Comparison of ENCODE assay signal across 24 mouse cellular contexts in genomic region chr16:22848331-22848730, GRCm38 (mm10). TPM values are rescaled to one million over a fixed set of nuclear protein-coding genes. Genes with fewer than 3 reads are reported as not detected.
DNase-seq lines count a peak whose midpoint lies in the region; ATAC-seq and TF ChIP-seq lines count a peak whose summit lies in the region.
"Had no signal": no experiment of that assay in that cellular context is flagged by ENCODE, and none has a peak within 500 bp of the region (broad histone marks: within the 10 kb centered on the region; RNA-seq: fewer than 3 reads in every experiment).

No protein-coding gene starts in this region.

- no peak overlapping the region for H3K27ac ChIP-seq in embryonic facial prominence, embryonic 14.5 days (replicated peaks; ENCODE audit: low read depth, low read length)
- no peak overlapping the region for H3K27ac ChIP-seq in embryonic facial prominence, embryonic 10.5 days (replicated peaks)
- H3K27ac ChIP-seq: embryonic facial prominence, embryonic 15.5 days; forebrain, embryonic 12.5 days; heart, embryonic 15.5 days; hindbrain, embryonic 13.5 days; hindbrain, postnatal 0 days had no signal

- intact Hi-C loops in left cerebral cortex, postnatal 4 days (cut with DNase I) = no loop called here

- TF ChIP-seq CTCF in brain, embryonic 14.5 days (IDR thresholded peaks at IDR 0.05; ENCODE audit: borderline replicate concordance, extremely low read depth, insufficient read depth, insufficient read length) = no peak

- H3K9me3 ChIP-seq in embryonic facial prominence, embryonic 14.5 days (ENCODE audit: control insufficient read depth, low read length) = no peaks in the 10 kb centered on the region
- H3K9me3 ChIP-seq in embryonic facial prominence, embryonic 10.5 days = no peaks in the 10 kb centered on the region
- H3K9me3 ChIP-seq: embryonic facial prominence, embryonic 15.5 days; forebrain, embryonic 12.5 days; heart, embryonic 15.5 days; hindbrain, embryonic 13.5 days had no signal

- WGBS in embryonic facial prominence, embryonic 14.5 days = 95% methylated on average over 1 of the region's 1 CpGs
- 91% methylated on average over 1 of the region's 1 CpGs for WGBS in embryonic facial prominence, embryonic 10.5 days

- H3K4me1 ChIP-seq in embryonic facial prominence, embryonic 14.5 days (ENCODE audit: control insufficient read depth, insufficient read depth, low read length) = peaks cover 3% of the 10 kb centered on the region; the same call in 1 of the 2 replicates
- peaks cover 13% of the 10 kb centered on the region for H3K4me1 ChIP-seq in embryonic facial prominence, embryonic 10.5 days

- no peak for TF ChIP-seq POLR2A in brain, embryonic 14.5 days (IDR thresholded peaks at IDR 0.05; ENCODE audit: borderline replicate concordance, extremely low read depth, insufficient read depth, insufficient read length, poor library complexity, severe bottlenecking)

- no peaks in the 10 kb centered on the region for H3K36me3 ChIP-seq in embryonic facial prominence, embryonic 14.5 days (ENCODE audit: control insufficient read depth, insufficient read depth, low read length)
- H3K36me3 ChIP-seq in embryonic facial prominence, embryonic 10.5 days (replicated peaks) = peaks cover 9% of the 10 kb centered on the region
- H3K36me3 ChIP-seq: embryonic facial prominence, embryonic 15.5 days; forebrain, embryonic 12.5 days; heart, embryonic 15.5 days; hindbrain, embryonic 13.5 days had no signal

- no peak overlapping the region for H3K4me2 ChIP-seq in embryonic facial prominence, embryonic 14.5 days (ENCODE audit: low read depth, low read length)
- H3K4me2 ChIP-seq: embryonic facial prominence, embryonic 15.5 days; forebrain, embryonic 12.5 days; heart, embryonic 15.5 days; hindbrain, embryonic 13.5 days had no signal

- H3K9ac ChIP-seq in embryonic facial prominence, embryonic 14.5 days (ENCODE audit: low read depth, low read length) = no peak overlapping the region
- H3K9ac ChIP-seq: embryonic facial prominence, embryonic 15.5 days; forebrain, embryonic 12.5 days; heart, embryonic 15.5 days; hindbrain, embryonic 13.5 days had no signal

- H3K4me3 ChIP-seq in embryonic facial prominence, embryonic 14.5 days (ENCODE audit: low read depth, low read length) = no peak overlapping the region
- no peak overlapping the region for H3K4me3 ChIP-seq in embryonic facial prominence, embryonic 10.5 days
- H3K4me3 ChIP-seq: embryonic facial prominence, embryonic 15.5 days; forebrain, embryonic 12.5 days; heart, embryonic 15.5 days; hindbrain, embryonic 13.5 days had no signal

- no peak for ATAC-seq in embryonic facial prominence, embryonic 14.5 days (ENCODE audit: low read depth)
- no peak for ATAC-seq in granulocyte monocyte progenitor cell, adult 5-6 weeks (replicated peaks; ENCODE audit: poor library complexity, severe bottlenecking)
- ATAC-seq: forebrain, embryonic 16.5 days; hindbrain, postnatal 0 days had no signal

- H3K27me3 ChIP-seq in embryonic facial prominence, embryonic 14.5 days (replicated peaks; ENCODE audit: control insufficient read depth, insufficient read depth, low read length) = no peaks in the 10 kb centered on the region
- no peaks in the 10 kb centered on the region for H3K27me3 ChIP-seq in embryonic facial prominence, embryonic 10.5 days (replicated peaks; ENCODE audit: low read depth, poor library complexity, severe bottlenecking)
- H3K27me3 ChIP-seq: CH12.LX; embryonic facial prominence, embryonic 15.5 days; forebrain, embryonic 12.5 days; heart, embryonic 15.5 days; hindbrain, embryonic 13.5 days had no signal

- DNase-seq in embryonic facial prominence, embryonic 14.5 days (ENCODE audit: low spot score) = peak; percentile 5
- DNase-seq in embryonic facial prominence, embryonic 10.5 days (ENCODE audit: low spot score) = no peak
- DNase-seq in testis, postnatal 10 days (ENCODE audit: low spot score) = peak; percentile 15
- no peak for DNase-seq in testis, postnatal 14 days (ENCODE audit: low spot score)
- peak; percentile 2 for DNase-seq in brain, embryonic 14.5 days (ENCODE audit: low read depth)
- DNase-seq in left cerebral cortex, postnatal 4 days = no peak
- DNase-seq: adrenal gland, postnatal 14 days; cerebellum, adult 18-20 months; cerebellum, adult 9-11 months; cerebellum, postnatal 36 days; gastrocnemius, postnatal 10 days; heart, postnatal 14 days had no signal

RNA-seq across cellular contexts. Expression of gene Tbccd1, which starts 9.1 kb away (rescaled TPM):
- 26.8 and 28.0 TPM in 2 replicates for polyA plus RNA-seq in embryonic facial prominence, embryonic 14.5 days (2014; fragmentation: Nextera tagmentation; extraction: Ambion mirVana)
- polyA plus RNA-seq in embryonic facial prominence, embryonic 10.5 days (2016; fragmentation: Nextera tagmentation; extraction: Ambion mirVana) = 38.6 and 39.1 TPM in 2 replicates
- polyA plus RNA-seq in brain, embryonic 14.5 days (2012; rRNA removed) = 18.8 and 22.0 TPM in 2 replicates
- total RNA-seq in granulocyte monocyte progenitor cell, adult 5-6 weeks (2014; fragmentation: Nextera tagmentation) = 18.8 and 32.9 TPM in 2 replicates
- 22.1 and 27.1 TPM in 2 replicates for total RNA-seq in granulocyte monocyte progenitor cell, adult 5-6 weeks (2017)
- 10 to 100 TPM; 10.9 to 11.8 TPM for total RNA-seq in left cerebral cortex, postnatal 4 days (2021)

RNA-seq across cellular contexts. Expression of gene Dnajb11, which starts 9.3 kb away (rescaled TPM):
- polyA plus RNA-seq in embryonic facial prominence, embryonic 14.5 days (2014; fragmentation: Nextera tagmentation; extraction: Ambion mirVana) = 100 and 108 TPM in 2 replicates
- 88.4 and 90.8 TPM in 2 replicates for polyA plus RNA-seq in embryonic facial prominence, embryonic 10.5 days (2016; fragmentation: Nextera tagmentation; extraction: Ambion mirVana)
- polyA plus RNA-seq in brain, embryonic 14.5 days (2012; rRNA removed) = 33.3 and 41.4 TPM in 2 replicates
- total RNA-seq in granulocyte monocyte progenitor cell, adult 5-6 weeks (2014; fragmentation: Nextera tagmentation) = 85.9 and 112 TPM in 2 replicates
- total RNA-seq in granulocyte monocyte progenitor cell, adult 5-6 weeks (2017) = 187 and 220 TPM in 2 replicates
- total RNA-seq in left cerebral cortex, postnatal 4 days (2021) = 10 to 100 TPM; 59.3 to 61.4 TPM

RNA-seq across cellular contexts. Expression of gene Crygs, which starts 37.0 kb away (rescaled TPM):
- not detected in 2 replicates for polyA plus RNA-seq in embryonic facial prominence, embryonic 14.5 days (2014; fragmentation: Nextera tagmentation; extraction: Ambion mirVana)
- 0.17 TPM in 1 of 2 replicates, not detected in the other for polyA plus RNA-seq in embryonic facial prominence, embryonic 10.5 days (2016; fragmentation: Nextera tagmentation; extraction: Ambion mirVana)
- polyA plus RNA-seq in brain, embryonic 14.5 days (2012; rRNA removed) = not detected in 2 replicates
- not detected in 2 replicates for total RNA-seq in granulocyte monocyte progenitor cell, adult 5-6 weeks (2014; fragmentation: Nextera tagmentation)
- not detected in 2 replicates for total RNA-seq in granulocyte monocyte progenitor cell, adult 5-6 weeks (2017)
- not detected for total RNA-seq in left cerebral cortex, postnatal 4 days (2021)
- total RNA-seq: adrenal gland, adult 18-20 months; adrenal gland, postnatal 14 days; CH12.LX; gastrocnemius, postnatal 10 days; gastrocnemius, postnatal 4 days; heart, postnatal 14 days; hematopoietic stem cell, adult 5-6 weeks; hindbrain, postnatal 0 days had no signal
- polyA plus RNA-seq: forebrain, embryonic 12.5 days; forebrain, embryonic 16.5 days; heart, embryonic 15.5 days; hindbrain, embryonic 13.5 days; intestine, embryonic 14.5 days had no signal

RNA-seq across cellular contexts. Expression of gene Ahsg, which starts 42.7 kb away (rescaled TPM):
- polyA plus RNA-seq in embryonic facial prominence, embryonic 14.5 days (2014; fragmentation: Nextera tagmentation; extraction: Ambion mirVana) = 0.16 TPM in 1 of 2 replicates, not detected in the other
- not detected in 2 replicates for polyA plus RNA-seq in embryonic facial prominence, embryonic 10.5 days (2016; fragmentation: Nextera tagmentation; extraction: Ambion mirVana)
- polyA plus RNA-seq in brain, embryonic 14.5 days (2012; rRNA removed) = 0.24 and 0.44 TPM in 2 replicates
- not detected in 2 replicates for total RNA-seq in granulocyte monocyte progenitor cell, adult 5-6 weeks (2014; fragmentation: Nextera tagmentation)
- total RNA-seq in granulocyte monocyte progenitor cell, adult 5-6 weeks (2017) = not detected in 2 replicates
- not detected for total RNA-seq in left cerebral cortex, postnatal 4 days (2021)
- total RNA-seq: CH12.LX; hematopoietic stem cell, adult 5-6 weeks; hindbrain, postnatal 0 days had no signal
- polyA plus RNA-seq: forebrain, embryonic 12.5 days; hindbrain, embryonic 13.5 days; hindbrain, postnatal 0 days had no signal

Comparison
In these comparisons a context has a peak if more than half of its experiments do, and no peak if none do; other contexts are left out.
1. DNase-seq: peak in embryonic facial prominence, embryonic 14.5 days (single experiment), testis, postnatal 10 days (single experiment) and brain, embryonic 14.5 days (single experiment); none in embryonic facial prominence, embryonic 10.5 days (single experiment), testis, postnatal 14 days (single experiment) and left cerebral cortex, postnatal 4 days (single experiment).